Mouse (Mus musculus): ENCODE results near the gene Polr1e.

GRCm38 (mm10) chr4:45012105-45012975, 6.0 kb upstream of the Polr1e start, which contains the start of gene Zbtb5:
- TF ChIP-seq CTCF (IDR thresholded peaks at IDR 0.05; ENCODE audit: borderline replicate concordance, extremely low read depth, insufficient read depth, insufficient read length) (no peak), POLR2A (IDR thresholded peaks at IDR 0.05; ENCODE audit: borderline replicate concordance, extremely low read depth, insufficient read depth, insufficient read length, poor library complexity, severe bottlenecking) (peak; percentile 46; the same call in 1 of the 2 replicates)
